Comparison of ENCODE assay signal across 31 mouse cellular contexts in the genomic region with DNA sequence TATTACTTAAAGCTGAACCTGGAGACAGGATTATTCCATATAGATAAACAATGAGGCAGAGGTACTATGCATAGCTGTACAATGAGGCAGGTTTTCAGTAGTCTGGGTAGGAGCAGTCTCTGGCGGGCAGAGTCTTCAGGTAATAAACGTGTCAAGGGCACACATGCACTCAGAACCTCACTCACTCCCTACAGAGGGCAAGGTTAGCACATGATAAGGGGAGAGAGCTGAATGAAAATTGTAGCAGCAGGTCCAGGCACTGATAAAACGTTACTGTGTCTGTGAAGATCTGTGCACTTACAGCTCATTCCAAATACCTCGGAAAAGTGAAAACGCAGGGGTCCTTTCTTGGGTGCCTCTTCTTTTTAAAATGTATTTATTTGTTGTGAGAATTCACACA.
DNase-seq lines count a peak whose midpoint lies in the region; ATAC-seq and TF ChIP-seq lines count a peak whose summit lies in the region.
"Had no signal": no experiment of that assay in that cellular context is flagged by ENCODE, and none has a peak within 500 bp of the region (broad histone marks: within the 10 kb centered on the region; RNA-seq: fewer than 3 reads in every experiment).

No protein-coding gene starts in this region.

- no peaks in the 10 kb centered on the region for H3K9me3 ChIP-seq in stomach, embryonic 15.5 days
- H3K9me3 ChIP-seq in stomach, postnatal 0 days (ENCODE audit: control insufficient read depth, low read length): no peaks in the 10 kb centered on the region
- H3K9me3 ChIP-seq in liver, embryonic 11.5 days (ENCODE audit: control insufficient read depth, low read length): no peaks in the 10 kb centered on the region
- H3K9me3 ChIP-seq in liver, embryonic 16.5 days (replicated peaks; ENCODE audit: control insufficient read depth, low read length): no peaks in the 10 kb centered on the region
- H3K9me3 ChIP-seq: embryonic facial prominence, embryonic 13.5 days; heart, embryonic 10.5 days; heart, embryonic 15.5 days; hindbrain, embryonic 12.5 days; limb, embryonic 12.5 days; midbrain, embryonic 10.5 days; midbrain, embryonic 15.5 days; neural tube, embryonic 15.5 days had no signal

- no peaks in the 10 kb centered on the region for H3K27me3 ChIP-seq in stomach, embryonic 15.5 days (replicated peaks)
- no peaks in the 10 kb centered on the region for H3K27me3 ChIP-seq in stomach, postnatal 0 days (ENCODE audit: control insufficient read depth, insufficient read depth, low read length)
- H3K27me3 ChIP-seq in liver, embryonic 11.5 days (replicated peaks; ENCODE audit: control insufficient read depth, insufficient read depth, low read length): no peaks in the 10 kb centered on the region
- H3K27me3 ChIP-seq in liver, embryonic 16.5 days (ENCODE audit: control insufficient read depth, insufficient read depth, low read depth, low read length): no peaks in the 10 kb centered on the region
- H3K27me3 ChIP-seq: embryonic facial prominence, embryonic 13.5 days; heart, embryonic 15.5 days; hindbrain, embryonic 12.5 days; limb, embryonic 12.5 days; midbrain, embryonic 15.5 days; neural tube, embryonic 15.5 days had no signal

- no peak overlapping the region for H3K4me2 ChIP-seq in stomach, embryonic 15.5 days
- no peak overlapping the region for H3K4me2 ChIP-seq in stomach, postnatal 0 days (replicated peaks; ENCODE audit: low read depth)
- H3K4me2 ChIP-seq in liver, embryonic 11.5 days: peak overlapping the region; percentile 9; the same call in 1 of the 2 replicates
- H3K4me2 ChIP-seq in liver, embryonic 16.5 days (ENCODE audit: low read depth, low read length): peak overlapping the region; percentile 28
- H3K4me2 ChIP-seq: embryonic facial prominence, embryonic 13.5 days; heart, embryonic 15.5 days; hindbrain, embryonic 12.5 days; limb, embryonic 12.5 days; midbrain, embryonic 15.5 days; neural tube, embryonic 15.5 days had no signal

- no peak for TF ChIP-seq EP300 in stomach, postnatal 0 days (optimal IDR thresholded peaks at IDR 0.05)

- H3K9ac ChIP-seq in stomach, embryonic 15.5 days: no peak overlapping the region
- H3K9ac ChIP-seq in stomach, postnatal 0 days (ENCODE audit: low read length): no peak overlapping the region
- H3K9ac ChIP-seq in liver, embryonic 11.5 days (ENCODE audit: low read depth, low read length): no peak overlapping the region
- H3K9ac ChIP-seq in liver, embryonic 16.5 days (ENCODE audit: low read depth, low read length): no peak overlapping the region
- H3K9ac ChIP-seq: embryonic facial prominence, embryonic 13.5 days; heart, embryonic 15.5 days; hindbrain, embryonic 12.5 days; limb, embryonic 12.5 days; midbrain, embryonic 15.5 days; neural tube, embryonic 15.5 days had no signal

- H3K27ac ChIP-seq in stomach, embryonic 15.5 days: no peak overlapping the region
- H3K27ac ChIP-seq in stomach, postnatal 0 days (replicated peaks): no peak overlapping the region
- H3K27ac ChIP-seq in liver, embryonic 11.5 days (ENCODE audit: low read depth, low read length): no peak overlapping the region
- peak overlapping the region; percentile 16 for H3K27ac ChIP-seq in liver, embryonic 16.5 days (ENCODE audit: low read length)
- H3K27ac ChIP-seq: embryonic facial prominence, embryonic 13.5 days; heart, embryonic 10.5 days; heart, embryonic 15.5 days; hindbrain, embryonic 12.5 days; hindbrain, postnatal 0 days; limb, embryonic 12.5 days; macrophage; midbrain, embryonic 10.5 days; midbrain, embryonic 15.5 days; neural tube, embryonic 15.5 days had no signal

- 63% methylated on average over 5 of the region's 5 CpGs for WGBS in stomach, embryonic 15.5 days
- WGBS in stomach, postnatal 0 days: 60% methylated on average over 5 of the region's 5 CpGs
- WGBS in liver, embryonic 11.5 days: 41% methylated on average over 5 of the region's 5 CpGs
- 26% methylated on average over 5 of the region's 5 CpGs for WGBS in liver, embryonic 16.5 days (ENCODE audit: insufficient replicate concordance)

- H3K36me3 ChIP-seq in stomach, embryonic 15.5 days: no peaks in the 10 kb centered on the region
- H3K36me3 ChIP-seq in stomach, postnatal 0 days (ENCODE audit: control insufficient read depth, insufficient read depth, low read length): no peaks in the 10 kb centered on the region
- H3K36me3 ChIP-seq in liver, embryonic 11.5 days (ENCODE audit: control insufficient read depth, insufficient read depth, low read length): no peaks in the 10 kb centered on the region
- no peaks in the 10 kb centered on the region for H3K36me3 ChIP-seq in liver, embryonic 16.5 days (ENCODE audit: control insufficient read depth, insufficient read depth)
- H3K36me3 ChIP-seq: embryonic facial prominence, embryonic 13.5 days; heart, embryonic 10.5 days; heart, embryonic 15.5 days; hindbrain, embryonic 12.5 days; limb, embryonic 12.5 days; midbrain, embryonic 10.5 days; midbrain, embryonic 15.5 days; neural tube, embryonic 15.5 days had no signal

- peak; percentile 63; the same call in 1 of the 2 replicates for ATAC-seq in stomach, embryonic 15.5 days (ENCODE audit: insufficient read depth, low FRiP score, low read depth)
- no peak for ATAC-seq in stomach, postnatal 0 days (ENCODE audit: low FRiP score, low TSS enrichment)
- peak; percentile 87 for ATAC-seq in liver, embryonic 11.5 days (replicated peaks; ENCODE audit: low FRiP score)
- ATAC-seq in liver, embryonic 16.5 days (ENCODE audit: low read depth): peak; percentile 69
- ATAC-seq: forebrain, embryonic 14.5 days; hindbrain, postnatal 0 days; lung, postnatal 0 days; midbrain, embryonic 15.5 days had no signal

- TF ChIP-seq CTCF in stomach, postnatal 0 days (IDR thresholded peaks at IDR 0.05; ENCODE audit: low read depth): no peak

- DNase-seq in stomach, postnatal 0 days (ENCODE audit: low spot score): no peak
- DNase-seq in liver, embryonic 11.5 days (ENCODE audit: low spot score): no peak
- no peak for DNase-seq in frontal cortex, postnatal 10 days (ENCODE audit: low spot score in 2 of 2)
- DNase-seq in heart, postnatal 4 days: no peak
- no peak for DNase-seq in layer of hippocampus, adult 11-12 months (ENCODE audit: low spot score)
- DNase-seq: adrenal gland, postnatal 25 days; cerebellum, adult 18-20 months; cerebellum, postnatal 10 days; gastrocnemius, postnatal 25 days; heart, adult 11 months; kidney, adult 2 months; kidney, postnatal 4 days; layer of hippocampus, postnatal 36 days; lung, adult 18-20 months; retina, postnatal 1 day; right cerebral cortex, postnatal 14 days; thymus, postnatal 25 days had no signal

- no peak overlapping the region for H3K4me3 ChIP-seq in stomach, embryonic 15.5 days (replicated peaks)
- H3K4me3 ChIP-seq in stomach, postnatal 0 days (ENCODE audit: low read depth, low read length): no peak overlapping the region
- H3K4me3 ChIP-seq in liver, embryonic 11.5 days (ENCODE audit: low read depth, low read length): no peak overlapping the region
- H3K4me3 ChIP-seq in liver, embryonic 16.5 days (ENCODE audit: low read depth, low read length): no peak overlapping the region
- H3K4me3 ChIP-seq: embryonic facial prominence, embryonic 13.5 days; heart, embryonic 10.5 days; heart, embryonic 15.5 days; hindbrain, embryonic 12.5 days; limb, embryonic 12.5 days; midbrain, embryonic 10.5 days; midbrain, embryonic 15.5 days; neural tube, embryonic 15.5 days had no signal

- H3K4me1 ChIP-seq in stomach, embryonic 15.5 days: no peaks in the 10 kb centered on the region
- no peaks in the 10 kb centered on the region for H3K4me1 ChIP-seq in stomach, postnatal 0 days (replicated peaks; ENCODE audit: control insufficient read depth, insufficient read depth)
- H3K4me1 ChIP-seq in liver, embryonic 11.5 days (replicated peaks; ENCODE audit: control insufficient read depth, insufficient read depth, low read length): peaks cover 14% of the 10 kb centered on the region
- H3K4me1 ChIP-seq in liver, embryonic 16.5 days (ENCODE audit: control insufficient read depth, low read depth, low read length): peaks cover 22% of the 10 kb centered on the region
- H3K4me1 ChIP-seq: embryonic facial prominence, embryonic 13.5 days; heart, embryonic 10.5 days; hindbrain, embryonic 12.5 days; limb, embryonic 12.5 days; midbrain, embryonic 15.5 days; neural tube, embryonic 15.5 days had no signal

Comparison
In these comparisons a context has a peak if more than half of its experiments do, and no peak if none do; other contexts are left out.
1. H3K4me2 ChIP-seq: peak in liver, embryonic 11.5 days (single experiment) and liver, embryonic 16.5 days (single experiment); none in stomach, embryonic 15.5 days (single experiment) and stomach, postnatal 0 days (single experiment).